Mouse (Mus musculus) limb, embryonic 11.5 days (tissue): ENCODE data around the gene Trp53tg5. TPM values are rescaled to one million over a fixed set of nuclear protein-coding genes. Genes with fewer than 3 reads are reported as not detected.

Experiments
- ATAC-seq: fragments of 200-750 bp; cut with Nextera tagmentation; 2 replicates; pipeline ENCODE4 v1.8.0; 2017; ENCODE audit warnings: low read depth; ENCODE audit not compliant: insufficient number of reproducible peaks, low FRiP score, low TSS enrichment
- DNase-seq: peaks from one replicate; pipeline ENCODE4 v3.0.0-alpha.2; 2015; ENCODE audit warnings: low spot score
- H3K27ac ChIP-seq: fragments of 300-500 bp; sonication (generic); replicated peaks from 2 replicates; pipeline ENCODE4 v1.5.1; 2014; ENCODE audit warnings: low read depth, mild to moderate bottlenecking, low read length
- H3K27me3 ChIP-seq: fragments of 300-500 bp; sonication (generic); 2 replicates; pipeline ENCODE4 v1.6.1; 2014; ENCODE audit warnings: mild to moderate bottlenecking, low read length, mixed read lengths; ENCODE audit not compliant: control insufficient read depth, insufficient read depth
- H3K36me3 ChIP-seq: fragments of 300-500 bp; sonication (generic); 2 replicates; pipeline ENCODE4 v1.6.1; 2014; ENCODE audit warnings: mild to moderate bottlenecking, low read length, moderate library complexity, mixed read lengths; ENCODE audit not compliant: control insufficient read depth, insufficient read depth
- H3K4me1 ChIP-seq: fragments of 300-500 bp; sonication (generic); 2 replicates; pipeline ENCODE4 v1.6.1; 2014; ENCODE audit warnings: low read length, mixed read lengths; ENCODE audit not compliant: control insufficient read depth, insufficient read depth
- H3K4me2 ChIP-seq: fragments of 300-500 bp; sonication (generic); 2 replicates; pipeline ENCODE4 v1.6.1; 2014; ENCODE audit warnings: low read depth, mild to moderate bottlenecking, moderate library complexity; ENCODE audit not compliant: severe bottlenecking
- H3K4me3 ChIP-seq: fragments of 300-500 bp; sonication (generic); 2 replicates; pipeline ENCODE4 v1.5.1; 2014; ENCODE audit warnings: low read depth, low read length
- H3K9ac ChIP-seq: fragments of 300-500 bp; sonication (generic); 2 replicates; pipeline ENCODE4 v1.6.1; 2014; ENCODE audit warnings: mild to moderate bottlenecking, low read length
- H3K9me3 ChIP-seq: fragments of 300-500 bp; sonication (generic); 2 replicates; pipeline ENCODE4 v1.6.1; 2016; ENCODE audit warnings: low read length; ENCODE audit not compliant: control insufficient read depth
- WGBS: fragments of 180-500 bp; shearing (Covaris S2); extraction: QIAGEN DNeasy Blood & Tissue Kit; methylation state at CpG from one replicate; pipeline ENCODE4 v1.1.7; 2014; 5-methylcytosine and 5-hydroxymethylcytosine counted together
- polyA plus RNA-seq: library from polyadenylated mRNA; unstranded; fragments of >200 nt; fragmentation: Nextera tagmentation; extraction: Ambion mirVana; gene quantifications from 2 replicates; pipeline ENCODE4 v1.2.1, GENCODE M21; 2014

Gene Trp53tg5
- polyA plus RNA-seq, 1 experiment from 2014 or later: not detected

DNA sequence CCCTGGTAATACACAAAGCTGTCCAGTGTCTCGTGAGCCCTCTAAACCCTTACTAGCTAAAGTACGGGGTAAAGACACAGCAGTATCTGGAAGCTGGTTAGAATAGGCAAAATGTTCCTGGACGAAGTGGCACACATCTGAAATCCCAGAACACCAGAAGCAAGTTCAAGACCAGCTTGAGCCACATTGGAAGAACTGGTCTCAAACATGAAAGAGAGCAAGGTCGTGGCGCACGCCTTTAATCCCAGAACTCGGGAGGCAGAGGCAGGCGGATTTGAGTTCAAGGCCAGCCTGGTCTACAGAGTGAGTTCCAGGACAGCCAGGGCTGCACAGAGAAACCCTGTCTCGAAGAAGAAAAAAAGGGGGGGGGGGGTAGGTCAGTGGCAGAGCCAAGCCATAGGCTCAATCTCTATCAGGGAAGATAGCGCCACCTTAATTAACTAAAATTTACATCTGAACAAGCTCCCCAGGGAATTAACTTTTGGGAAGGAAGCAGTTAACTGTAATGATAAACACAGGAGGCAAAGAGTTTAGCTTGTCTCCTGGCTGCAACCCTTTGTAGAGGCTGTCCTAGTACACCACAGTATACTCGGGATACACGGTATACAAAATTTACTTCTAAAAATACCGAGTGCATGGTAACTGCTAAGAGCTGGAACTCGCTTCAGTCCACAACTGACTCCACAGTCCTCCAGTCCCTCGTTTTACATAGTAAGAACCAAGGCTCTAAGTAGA, 43.5 kb downstream of the Trp53tg5 start:
- ATAC-seq: no peak
- Histone ChIP-seq H3K9ac (no peak overlapping the region), H3K4me3 (no peak overlapping the region), H3K27me3 (no peaks in the 10 kb centered on the region), H3K36me3 (no peaks in the 10 kb centered on the region), H3K4me1 (peaks cover 25% of the 10 kb centered on the region), H3K27ac (no peak overlapping the region), H3K9me3 (no peaks in the 10 kb centered on the region), H3K4me2 (no peak overlapping the region)
- 38% methylated on average over 15 of the region's 15 CpGs for WGBS
- DNase-seq: no peak

DNA sequence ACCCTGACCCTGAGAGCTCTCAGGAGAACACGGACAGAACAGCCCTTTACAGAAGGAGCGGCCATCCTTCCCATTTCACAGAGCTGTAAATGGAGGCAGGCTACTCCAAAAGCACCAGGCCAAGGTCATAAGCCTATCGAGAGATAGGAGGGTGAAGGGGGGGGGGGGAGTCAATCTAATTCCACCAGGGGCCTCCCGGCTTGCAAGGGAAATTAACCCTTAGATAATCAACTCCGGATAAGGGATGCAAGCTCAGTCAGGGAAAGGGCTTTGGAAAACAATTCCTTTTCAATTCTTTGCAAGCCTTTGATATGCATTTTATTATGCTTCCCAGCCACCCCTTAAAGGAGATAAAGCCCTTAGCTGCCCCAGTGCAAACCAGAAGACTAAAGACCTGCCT, 45.1 kb downstream of the Trp53tg5 start:
- no peaks in the 10 kb centered on the region for H3K27me3 ChIP-seq
- H3K27ac ChIP-seq: no peak overlapping the region
- DNase-seq: no peak
- 22% methylated on average over 5 of the region's 5 CpGs for WGBS
- no peak for ATAC-seq
- H3K9me3 ChIP-seq: no peaks in the 10 kb centered on the region
- H3K4me2 ChIP-seq: no peak overlapping the region
- H3K4me3 ChIP-seq: no peak overlapping the region
- no peak overlapping the region for H3K9ac ChIP-seq
- H3K36me3 ChIP-seq: no peaks in the 10 kb centered on the region
- peaks cover 25% of the 10 kb centered on the region for H3K4me1 ChIP-seq

GRCm38 (mm10) chr2:164426952-164427351, 46.6 kb downstream of the Trp53tg5 start:
- Histone ChIP-seq H3K9me3 (no peaks in the 10 kb centered on the region), H3K9ac (no peak overlapping the region), H3K27ac (no peak overlapping the region), H3K36me3 (no peaks in the 10 kb centered on the region), H3K4me1 (peaks cover 15% of the 10 kb centered on the region; the same call in 1 of the 2 replicates), H3K4me2 (no peak overlapping the region), H3K27me3 (no peaks in the 10 kb centered on the region), H3K4me3 (no peak overlapping the region)
- no peak for DNase-seq
- ATAC-seq: no peak
- WGBS: 79% methylated on average over 5 of the region's 5 CpGs

DNA sequence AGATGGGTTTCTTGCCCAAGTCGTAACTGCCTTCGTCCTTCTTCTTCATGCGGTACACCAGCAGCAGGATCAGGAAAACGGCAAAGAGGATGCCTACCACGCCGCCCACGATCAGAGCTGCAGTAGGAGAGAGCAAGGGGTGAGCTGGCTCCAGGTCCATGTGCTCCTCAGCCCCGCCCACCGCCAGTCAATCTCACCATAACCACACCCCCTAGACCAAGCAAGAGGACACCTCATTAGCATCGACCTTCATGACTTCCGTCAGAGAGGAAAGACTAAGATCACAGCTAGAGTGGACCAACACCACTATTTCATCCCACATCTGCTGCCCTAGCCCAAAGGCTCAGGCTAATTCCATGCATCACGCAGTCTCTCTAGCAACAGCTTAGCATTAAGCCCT, 47.4 kb downstream of the Trp53tg5 start:
- ATAC-seq: no peak

DNA sequence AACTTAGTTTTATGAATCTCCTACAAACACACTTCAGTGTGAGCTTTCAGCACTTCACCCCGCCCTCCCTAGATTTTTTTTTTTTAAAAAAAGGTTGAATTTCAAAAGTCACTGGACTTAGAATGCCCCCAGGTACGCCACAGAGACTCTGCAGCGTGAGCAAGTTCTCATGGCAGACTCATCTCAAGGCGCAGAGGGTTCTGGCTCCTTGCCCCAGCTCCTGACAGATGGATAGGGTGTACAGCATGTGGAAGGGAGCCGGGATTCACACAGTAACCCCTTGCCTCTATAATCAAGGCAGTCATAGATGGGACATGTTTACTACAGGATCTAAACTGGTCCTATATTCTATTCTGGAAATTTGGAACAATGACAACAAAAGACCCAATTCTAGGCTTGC, 48.1 kb downstream of the Trp53tg5 start:
- H3K4me3 ChIP-seq: no peak overlapping the region
- DNase-seq (no peak), ATAC-seq (no peak)
- H3K4me1 ChIP-seq: peaks cover 3% of the 10 kb centered on the region; the same call in 1 of the 2 replicates
- no peaks in the 10 kb centered on the region for H3K9me3 ChIP-seq
- no peaks in the 10 kb centered on the region for H3K36me3 ChIP-seq
- WGBS: 86% methylated on average over 5 of the region's 5 CpGs
- H3K27ac ChIP-seq: no peak overlapping the region
- no peaks in the 10 kb centered on the region for H3K27me3 ChIP-seq
- H3K4me2 ChIP-seq: no peak overlapping the region
- H3K9ac ChIP-seq: no peak overlapping the region

More for the DNA sequence above, 47.4 kb downstream of the Trp53tg5 start:
- Histone ChIP-seq H3K27ac (no peak overlapping the region), H3K4me3 (no peak overlapping the region), H3K4me1 (peaks cover 9% of the 10 kb centered on the region; the same call in 1 of the 2 replicates), H3K9me3 (no peaks in the 10 kb centered on the region), H3K4me2 (no peak overlapping the region), H3K36me3 (no peaks in the 10 kb centered on the region), H3K27me3 (no peaks in the 10 kb centered on the region), H3K9ac (no peak overlapping the region)
- 20% methylated on average over 12 of the region's 12 CpGs for WGBS
- DNase-seq: peak; percentile 48

DNA sequence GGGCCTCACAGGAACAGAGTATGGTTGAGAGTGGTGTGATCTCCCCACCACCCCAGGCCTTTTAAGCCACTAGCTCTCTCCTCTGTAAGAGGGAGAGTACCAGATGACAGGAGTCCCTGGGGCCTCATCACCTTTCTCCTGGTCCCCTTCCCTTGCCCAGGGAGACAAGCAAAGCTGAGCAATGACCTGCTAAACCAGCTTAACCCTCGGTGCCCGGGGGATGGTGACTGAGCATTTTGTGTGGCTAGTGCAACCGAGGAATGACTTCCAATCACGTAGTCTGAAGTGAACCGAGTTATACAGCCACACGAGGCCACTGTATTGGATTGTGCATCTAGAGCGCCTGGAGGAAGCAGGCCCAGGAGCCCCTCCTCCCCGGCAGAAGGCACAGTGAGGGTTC, 49.1 kb downstream of the Trp53tg5 start:
- 88% methylated on average over 8 of the region's 8 CpGs for WGBS
- Histone ChIP-seq H3K36me3 (no peaks in the 10 kb centered on the region), H3K4me2 (no peak overlapping the region), H3K27ac (no peak overlapping the region), H3K27me3 (no peaks in the 10 kb centered on the region), H3K4me3 (no peak overlapping the region), H3K9me3 (no peaks in the 10 kb centered on the region), H3K9ac (no peak overlapping the region), H3K4me1 (0 out of 2 replicates have a peak, but pooled peaks cover 7% of the 10 kb centered on the region)
- DNase-seq (no peak), ATAC-seq (no peak)

DNA sequence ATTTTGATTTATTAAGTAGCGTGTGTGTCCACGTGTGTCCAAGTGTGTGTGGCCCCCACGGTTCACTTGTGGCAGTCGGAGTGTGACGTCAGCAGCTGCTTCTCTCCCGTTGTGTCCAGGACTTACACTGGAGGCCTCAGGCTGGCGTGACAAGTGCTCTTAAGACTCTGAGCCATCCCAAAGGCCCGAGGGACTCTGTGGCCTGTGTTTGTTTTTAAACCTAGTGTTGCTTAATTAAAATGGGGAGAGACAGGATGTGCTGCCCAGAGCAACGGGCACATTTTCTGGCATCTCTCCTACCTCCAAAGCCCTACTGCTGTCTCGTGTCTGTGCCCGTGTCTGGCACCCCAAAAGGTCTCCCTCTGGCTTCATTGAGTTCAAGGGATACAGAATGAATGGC, 50.1 kb downstream of the Trp53tg5 start:
- Histone ChIP-seq H3K9me3 (no peaks in the 10 kb centered on the region), H3K9ac (no peak overlapping the region), H3K4me3 (no peak overlapping the region), H3K4me2 (no peak overlapping the region), H3K36me3 (no peaks in the 10 kb centered on the region), H3K27me3 (no peaks in the 10 kb centered on the region), H3K27ac (no peak overlapping the region), H3K4me1 (0 out of 2 replicates have a peak, but pooled peaks cover 7% of the 10 kb centered on the region)
- DNase-seq (no peak), ATAC-seq (no peak)
- 94% methylated on average over 11 of the region's 11 CpGs for WGBS

GRCm38 (mm10) chr2:164422675-164423393, 50.7 kb downstream of the Trp53tg5 start:
- H3K4me3 ChIP-seq: no peak overlapping the region
- H3K9ac ChIP-seq: no peak overlapping the region
- no peak overlapping the region for H3K4me2 ChIP-seq
- H3K27me3 ChIP-seq: no peaks in the 10 kb centered on the region
- 0 out of 2 replicates have a peak, but pooled peaks cover 7% of the 10 kb centered on the region for H3K4me1 ChIP-seq
- ATAC-seq: no peak
- H3K27ac ChIP-seq: no peak overlapping the region
- 87% methylated on average over 15 of the region's 15 CpGs for WGBS
- H3K36me3 ChIP-seq: no peaks in the 10 kb centered on the region
- no peaks in the 10 kb centered on the region for H3K9me3 ChIP-seq
- no peak for DNase-seq
